Mouse (Mus musculus): Measurements from ENCODE around the gene Msh3. TPM values are rescaled to one million over a fixed set of nuclear protein-coding genes. Genes with fewer than 3 reads are reported as not detected.

Msh3 gene
- polyA plus RNA-seq, 1 experiment: 33.7 TPM

GRCm38 (mm10) chr13:92291605-92292004, 63.2 kb downstream of the Msh3 start:
- TF ChIP-seq EP300 (IDR thresholded peaks at IDR 0.05; ENCODE audit: insufficient read depth, low read depth, low read length) (no peak), CTCF (IDR thresholded peaks at IDR 0.05; ENCODE audit: low read depth, low read length) (no peak), POLR2A (IDR thresholded peaks at IDR 0.05; ENCODE audit: insufficient read depth, low read length) (no peak)
- H3K27ac ChIP-seq (ENCODE audit: insufficient read depth, low read length): no peak overlapping the region

GRCm38 (mm10) chr13:92277027-92277426, 77.8 kb downstream of the Msh3 start:
- no peak for TF ChIP-seq POLR2A (IDR thresholded peaks at IDR 0.05; ENCODE audit: insufficient read depth, low read length)
- TF ChIP-seq CTCF (IDR thresholded peaks at IDR 0.05; ENCODE audit: low read depth, low read length): no peak
- no peak for TF ChIP-seq EP300 (IDR thresholded peaks at IDR 0.05; ENCODE audit: insufficient read depth, low read depth, low read length)
- H3K4me3 ChIP-seq (ENCODE audit: low read depth, low read length): no peak overlapping the region

More at GRCm38 (mm10) chr13:92291605-92292004, 63.2 kb downstream of the Msh3 start:
- Histone ChIP-seq H3K27me3 (ENCODE audit: control insufficient read depth, insufficient read depth, low read length, poor library complexity, severe bottlenecking) (no peaks in the 10 kb centered on the region), H3K36me3 (ENCODE audit: control insufficient read depth, insufficient read depth, low read length, poor library complexity, severe bottlenecking) (no peaks in the 10 kb centered on the region), H3K9ac (ENCODE audit: low read depth, poor library complexity, severe bottlenecking) (no peak overlapping the region), H3K4me3 (ENCODE audit: low read depth, low read length) (no peak overlapping the region), H3K4me1 (ENCODE audit: control insufficient read depth, insufficient read depth, low read length) (no peaks in the 10 kb centered on the region), H3K9me3 (replicated peaks; ENCODE audit: control insufficient read depth, insufficient read depth, low read length, poor library complexity, severe bottlenecking) (no peaks in the 10 kb centered on the region)

DNA sequence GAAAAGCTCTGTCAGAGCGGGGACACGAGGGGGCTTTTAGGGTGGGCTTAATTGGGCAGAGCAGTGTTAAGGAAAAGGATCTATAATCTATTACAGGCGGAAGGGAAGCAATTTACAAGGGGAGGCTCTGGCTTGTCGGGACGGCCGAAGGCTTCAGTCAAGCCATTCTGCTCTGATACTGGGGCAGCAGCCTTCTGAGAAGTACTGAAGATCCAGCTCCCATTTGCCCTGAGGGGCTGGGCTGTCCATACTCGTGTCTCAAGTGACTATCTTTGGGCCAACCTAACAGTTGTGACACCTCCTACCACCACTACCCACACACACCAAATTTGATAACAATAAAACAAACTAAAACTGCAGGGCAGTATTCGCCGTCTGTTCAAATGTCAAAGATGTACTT, 79.5 kb downstream of the Msh3 start:
- Histone ChIP-seq H3K4me1 (ENCODE audit: control insufficient read depth, insufficient read depth, low read length) (no peaks in the 10 kb centered on the region), H3K9ac (ENCODE audit: low read depth, poor library complexity, severe bottlenecking) (no peak overlapping the region), H3K4me3 (ENCODE audit: low read depth, low read length) (no peak overlapping the region), H3K36me3 (ENCODE audit: control insufficient read depth, insufficient read depth, low read length, poor library complexity, severe bottlenecking) (no peaks in the 10 kb centered on the region), H3K9me3 (replicated peaks; ENCODE audit: control insufficient read depth, insufficient read depth, low read length, poor library complexity, severe bottlenecking) (no peaks in the 10 kb centered on the region), H3K27me3 (ENCODE audit: control insufficient read depth, insufficient read depth, low read length, poor library complexity, severe bottlenecking) (no peaks in the 10 kb centered on the region), H3K27ac (ENCODE audit: insufficient read depth, low read length) (no peak overlapping the region)
- TF ChIP-seq POLR2A (IDR thresholded peaks at IDR 0.05; ENCODE audit: insufficient read depth, low read length): no peak
- TF ChIP-seq CTCF (IDR thresholded peaks at IDR 0.05; ENCODE audit: low read depth, low read length): no peak

More at GRCm38 (mm10) chr13:92277027-92277426, 77.8 kb downstream of the Msh3 start:
- H3K4me1 ChIP-seq (ENCODE audit: control insufficient read depth, insufficient read depth, low read length): no peaks in the 10 kb centered on the region
- no peaks in the 10 kb centered on the region for H3K36me3 ChIP-seq (ENCODE audit: control insufficient read depth, insufficient read depth, low read length, poor library complexity, severe bottlenecking)
- no peaks in the 10 kb centered on the region for H3K9me3 ChIP-seq (replicated peaks; ENCODE audit: control insufficient read depth, insufficient read depth, low read length, poor library complexity, severe bottlenecking)
- H3K9ac ChIP-seq (ENCODE audit: low read depth, poor library complexity, severe bottlenecking): no peak overlapping the region
- no peaks in the 10 kb centered on the region for H3K27me3 ChIP-seq (ENCODE audit: control insufficient read depth, insufficient read depth, low read length, poor library complexity, severe bottlenecking)
- H3K27ac ChIP-seq (ENCODE audit: insufficient read depth, low read length): no peak overlapping the region

DNA sequence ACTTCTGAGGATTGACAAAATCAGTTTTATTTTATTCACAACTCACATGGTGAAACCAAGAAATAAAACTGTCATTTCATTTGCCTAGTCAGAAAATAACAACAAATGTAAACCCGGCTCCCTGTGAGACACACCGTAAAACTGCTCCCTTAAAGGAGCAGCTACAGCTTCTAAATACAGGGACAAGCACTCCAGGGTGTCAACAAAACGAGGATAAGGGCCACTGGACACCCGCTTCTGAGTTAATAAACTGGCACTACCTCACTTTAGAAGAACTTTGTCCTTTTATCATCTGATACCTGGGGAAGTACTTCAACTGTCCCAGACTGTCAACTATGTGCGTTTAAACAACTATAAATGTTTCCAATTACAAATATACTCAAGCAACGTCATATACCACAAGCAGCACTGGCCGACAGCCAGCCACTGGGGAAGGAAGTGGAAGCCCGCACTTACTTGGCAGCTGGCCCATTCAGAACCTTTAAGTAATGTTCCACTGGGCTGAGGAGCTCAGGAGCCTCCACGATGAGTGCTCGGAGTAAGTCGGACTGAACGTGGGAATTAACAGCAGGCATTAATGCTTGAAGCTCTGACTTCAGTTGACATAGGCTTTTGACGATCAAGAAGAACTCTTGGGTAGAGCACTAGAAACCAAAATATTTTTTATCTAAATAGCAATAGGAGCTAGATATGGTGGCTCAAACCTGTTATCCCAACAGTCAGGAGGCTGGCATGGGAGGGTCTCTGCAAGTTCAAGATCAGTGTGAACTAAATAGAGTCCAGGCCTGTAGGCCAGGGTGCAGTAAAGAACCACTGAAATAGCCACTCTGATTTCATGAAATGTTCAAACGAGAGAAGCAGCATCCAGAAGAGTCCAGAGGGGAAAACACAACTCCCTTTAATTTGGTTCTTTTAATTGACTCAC, 80.3 kb downstream of the Msh3 start:
- Histone ChIP-seq H3K9me3 (replicated peaks; ENCODE audit: control insufficient read depth, insufficient read depth, low read length, poor library complexity, severe bottlenecking) (no peaks in the 10 kb centered on the region), H3K27ac (ENCODE audit: insufficient read depth, low read length) (no peak overlapping the region), H3K36me3 (ENCODE audit: control insufficient read depth, insufficient read depth, low read length, poor library complexity, severe bottlenecking) (no peaks in the 10 kb centered on the region), H3K4me1 (ENCODE audit: control insufficient read depth, insufficient read depth, low read length) (no peaks in the 10 kb centered on the region), H3K9ac (ENCODE audit: low read depth, poor library complexity, severe bottlenecking) (no peak overlapping the region), H3K27me3 (ENCODE audit: control insufficient read depth, insufficient read depth, low read length, poor library complexity, severe bottlenecking) (no peaks in the 10 kb centered on the region), H3K4me3 (ENCODE audit: low read depth, low read length) (no peak overlapping the region)
- TF ChIP-seq CTCF (IDR thresholded peaks at IDR 0.05; ENCODE audit: low read depth, low read length): no peak
- TF ChIP-seq POLR2A (IDR thresholded peaks at IDR 0.05; ENCODE audit: insufficient read depth, low read length): no peak
- TF ChIP-seq EP300 (IDR thresholded peaks at IDR 0.05; ENCODE audit: insufficient read depth, low read depth, low read length): no peak

DNA sequence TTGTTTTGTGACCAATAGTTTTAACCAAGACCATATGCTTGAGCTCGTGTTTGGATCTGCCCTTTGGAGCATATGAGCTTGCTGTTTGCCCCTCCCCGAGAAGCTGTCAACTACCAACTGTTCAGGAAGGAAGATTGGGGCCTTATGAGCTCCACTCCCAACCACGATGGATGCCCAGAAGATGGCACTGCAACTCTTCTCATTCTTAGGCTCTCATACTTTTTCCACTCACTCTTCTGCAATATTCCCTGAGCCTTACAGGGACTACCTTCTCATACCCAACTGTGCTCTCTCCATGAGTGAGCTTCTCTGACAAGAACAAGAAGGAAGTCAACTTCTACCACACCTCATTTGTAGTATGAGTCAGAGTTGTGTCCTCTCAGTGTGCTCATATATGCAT, 87.7 kb downstream of the Msh3 start:
- Histone ChIP-seq H3K36me3 (ENCODE audit: control insufficient read depth, insufficient read depth, low read length, poor library complexity, severe bottlenecking) (no peaks in the 10 kb centered on the region), H3K9ac (ENCODE audit: low read depth, poor library complexity, severe bottlenecking) (no peak overlapping the region), H3K27me3 (ENCODE audit: control insufficient read depth, insufficient read depth, low read length, poor library complexity, severe bottlenecking) (no peaks in the 10 kb centered on the region), H3K9me3 (replicated peaks; ENCODE audit: control insufficient read depth, insufficient read depth, low read length, poor library complexity, severe bottlenecking) (no peaks in the 10 kb centered on the region), H3K4me3 (ENCODE audit: low read depth, low read length) (no peak overlapping the region), H3K27ac (ENCODE audit: insufficient read depth, low read length) (no peak overlapping the region), H3K4me1 (ENCODE audit: control insufficient read depth, insufficient read depth, low read length) (no peaks in the 10 kb centered on the region)
- no peak for TF ChIP-seq POLR2A (IDR thresholded peaks at IDR 0.05; ENCODE audit: insufficient read depth, low read length)
- no peak for TF ChIP-seq CTCF (IDR thresholded peaks at IDR 0.05; ENCODE audit: low read depth, low read length)

DNA sequence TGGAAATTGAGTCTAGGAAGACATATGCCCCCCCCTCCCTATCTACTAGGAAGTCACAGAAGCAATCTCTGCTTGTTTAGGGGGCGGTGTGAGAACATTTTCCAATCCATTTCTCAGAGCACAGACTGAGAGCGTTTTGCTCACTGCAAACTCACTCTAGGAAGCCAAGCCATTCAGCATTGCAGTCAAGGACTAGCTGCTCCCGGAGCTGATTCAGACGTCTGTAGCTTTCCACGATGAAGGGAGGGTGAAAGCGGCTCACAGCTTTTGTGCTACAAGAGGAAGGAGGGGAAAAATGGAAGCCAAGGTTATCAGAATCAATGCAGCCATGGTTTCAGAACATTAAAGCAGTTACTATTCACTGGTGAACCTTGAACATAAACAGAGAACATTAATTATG, 91.2 kb downstream of the Msh3 start:
- no peaks in the 10 kb centered on the region for H3K27me3 ChIP-seq (ENCODE audit: control insufficient read depth, insufficient read depth, low read length, poor library complexity, severe bottlenecking)
- H3K4me3 ChIP-seq (ENCODE audit: low read depth, low read length): no peak overlapping the region
- H3K27ac ChIP-seq (ENCODE audit: insufficient read depth, low read length): no peak overlapping the region
- no peak overlapping the region for H3K9ac ChIP-seq (ENCODE audit: low read depth, poor library complexity, severe bottlenecking)
- H3K36me3 ChIP-seq (ENCODE audit: control insufficient read depth, insufficient read depth, low read length, poor library complexity, severe bottlenecking): no peaks in the 10 kb centered on the region
- no peak for TF ChIP-seq POLR2A (IDR thresholded peaks at IDR 0.05; ENCODE audit: insufficient read depth, low read length)
- TF ChIP-seq CTCF (IDR thresholded peaks at IDR 0.05; ENCODE audit: low read depth, low read length): no peak
- TF ChIP-seq EP300 (IDR thresholded peaks at IDR 0.05; ENCODE audit: insufficient read depth, low read depth, low read length): no peak
- no peaks in the 10 kb centered on the region for H3K9me3 ChIP-seq (replicated peaks; ENCODE audit: control insufficient read depth, insufficient read depth, low read length, poor library complexity, severe bottlenecking)
- no peaks in the 10 kb centered on the region for H3K4me1 ChIP-seq (ENCODE audit: control insufficient read depth, insufficient read depth, low read length)

Data from ES-Bruce4 (cell line).